Mouse (Mus musculus): ENCODE data around the gene Egfl8. TPM values are rescaled to one million over a fixed set of nuclear protein-coding genes. Genes with fewer than 3 reads are reported as not detected.
A peak's percentile ranks its signal among the peaks of the same experiment; 100 is the strongest.

The Egfl8 gene
- polyA plus RNA-seq, 1 experiment, result 0.51 TPM

GRCm38 (mm10) chr17:34571875-34572274 lies 43.9 kb downstream of the Egfl8 start:
- Histone ChIP-seq H3K4me1 (ENCODE audit: control insufficient read depth, insufficient read depth, low read length) (no peaks in the 10 kb centered on the region), H3K4me3 (ENCODE audit: insufficient read depth, low read length) (no peak overlapping the region), H3K27ac (ENCODE audit: insufficient read depth, low read length) (no peak overlapping the region)
- TF ChIP-seq POLR2A (IDR thresholded peaks at IDR 0.05; ENCODE audit: low read depth, low read length) (no peak), CTCF (IDR thresholded peaks at IDR 0.05; ENCODE audit: borderline replicate concordance, insufficient read depth, low read length) (0 out of 2 replicates have a peak, but pooled peaks have one; percentile 8)

DNA sequence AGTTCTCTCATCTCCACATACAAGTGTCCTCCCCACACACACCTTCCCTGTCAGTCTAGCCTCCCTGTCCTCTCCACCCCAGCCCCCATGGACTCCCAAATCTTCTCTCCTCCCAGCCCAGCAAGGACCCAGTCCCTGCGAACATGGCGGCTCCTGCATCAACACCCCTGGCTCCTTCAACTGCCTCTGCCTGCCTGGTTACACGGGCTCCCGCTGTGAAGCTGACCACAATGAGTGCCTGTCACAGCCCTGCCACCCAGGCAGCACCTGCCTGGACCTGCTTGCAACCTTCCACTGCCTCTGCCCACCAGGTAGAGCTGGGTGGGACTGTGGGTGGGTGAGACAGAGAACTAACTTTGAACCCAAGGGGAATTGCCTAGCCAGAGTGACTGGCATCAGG lies 45.9 kb downstream of the Egfl8 start:
- TF ChIP-seq POLR2A (IDR thresholded peaks at IDR 0.05; ENCODE audit: low read depth, low read length) (no peak), CTCF (IDR thresholded peaks at IDR 0.05; ENCODE audit: borderline replicate concordance, insufficient read depth, low read length) (no peak)
- Histone ChIP-seq H3K4me3 (ENCODE audit: insufficient read depth, low read length) (no peak overlapping the region), H3K4me1 (ENCODE audit: control insufficient read depth, insufficient read depth, low read length) (no peaks in the 10 kb centered on the region), H3K27ac (ENCODE audit: insufficient read depth, low read length) (no peak overlapping the region)

DNA sequence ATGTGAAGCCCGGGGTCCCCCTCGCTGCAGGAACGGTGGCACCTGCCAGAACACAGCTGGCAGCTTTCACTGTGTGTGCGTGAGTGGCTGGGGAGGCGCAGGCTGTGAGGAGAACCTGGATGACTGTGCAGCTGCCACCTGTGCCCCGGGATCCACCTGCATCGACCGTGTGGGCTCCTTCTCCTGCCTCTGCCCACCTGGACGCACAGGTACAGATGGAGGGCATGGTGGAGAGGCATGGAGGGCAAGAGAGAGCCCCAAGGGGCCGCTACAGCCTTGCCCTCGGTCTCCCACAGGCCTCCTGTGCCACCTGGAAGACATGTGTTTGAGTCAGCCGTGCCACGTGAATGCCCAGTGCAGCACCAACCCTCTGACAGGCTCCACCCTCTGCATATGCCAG lies 47.4 kb downstream of the Egfl8 start:
- TF ChIP-seq POLR2A (IDR thresholded peaks at IDR 0.05; ENCODE audit: low read depth, low read length) (no peak), CTCF (IDR thresholded peaks at IDR 0.05; ENCODE audit: borderline replicate concordance, insufficient read depth, low read length) (no peak)
- Histone ChIP-seq H3K4me3 (ENCODE audit: insufficient read depth, low read length) (no peak overlapping the region), H3K27ac (ENCODE audit: insufficient read depth, low read length) (no peak overlapping the region), H3K4me1 (ENCODE audit: control insufficient read depth, insufficient read depth, low read length) (peaks cover 4% of the 10 kb centered on the region; the same call in 1 of the 2 replicates)

- H3K4me1 ChIP-seq (ENCODE audit: control insufficient read depth, insufficient read depth, low read length), result peaks cover 4% of the 10 kb centered on the region; the same call in 1 of the 2 replicates
- TF ChIP-seq CTCF (IDR thresholded peaks at IDR 0.05; ENCODE audit: borderline replicate concordance, insufficient read depth, low read length), result no peak
- TF ChIP-seq POLR2A (IDR thresholded peaks at IDR 0.05; ENCODE audit: low read depth, low read length), result no peak
- no peak overlapping the region for H3K4me3 ChIP-seq (ENCODE audit: insufficient read depth, low read length)
- no peak overlapping the region for H3K27ac ChIP-seq (ENCODE audit: insufficient read depth, low read length)
Measured at GRCm38 (mm10) chr17:34567311-34567710, 48.5 kb downstream of the Egfl8 start.

- no peak for TF ChIP-seq POLR2A (IDR thresholded peaks at IDR 0.05; ENCODE audit: low read depth, low read length)
- TF ChIP-seq CTCF (IDR thresholded peaks at IDR 0.05; ENCODE audit: borderline replicate concordance, insufficient read depth, low read length), result no peak
- Histone ChIP-seq H3K4me1 (ENCODE audit: control insufficient read depth, insufficient read depth, low read length) (peaks cover 4% of the 10 kb centered on the region; the same call in 1 of the 2 replicates), H3K27ac (ENCODE audit: insufficient read depth, low read length) (no peak overlapping the region), H3K4me3 (ENCODE audit: insufficient read depth, low read length) (no peak overlapping the region)
Measured at GRCm38 (mm10) chr17:34564796-34565195, 51.0 kb downstream of the Egfl8 start.

- Histone ChIP-seq H3K27ac (ENCODE audit: insufficient read depth, low read length) (no peak within 1 kb of the TSS), H3K4me3 (ENCODE audit: insufficient read depth, low read length) (no peak within 1 kb of the TSS), H3K4me1 (ENCODE audit: control insufficient read depth, insufficient read depth, low read length) (peaks cover 4% of the 10 kb centered on the region; the same call in 1 of the 2 replicates)
- TF ChIP-seq CTCF (IDR thresholded peaks at IDR 0.05; ENCODE audit: borderline replicate concordance, insufficient read depth, low read length) (no peak), POLR2A (IDR thresholded peaks at IDR 0.05; ENCODE audit: low read depth, low read length) (no peak)
Measured at GRCm38 (mm10) chr17:34564003-34564421, 51.8 kb downstream of the Egfl8 start, which contains the start of gene Notch4. Notch4 (plus strand) TSS chr17:34564268.

DNA sequence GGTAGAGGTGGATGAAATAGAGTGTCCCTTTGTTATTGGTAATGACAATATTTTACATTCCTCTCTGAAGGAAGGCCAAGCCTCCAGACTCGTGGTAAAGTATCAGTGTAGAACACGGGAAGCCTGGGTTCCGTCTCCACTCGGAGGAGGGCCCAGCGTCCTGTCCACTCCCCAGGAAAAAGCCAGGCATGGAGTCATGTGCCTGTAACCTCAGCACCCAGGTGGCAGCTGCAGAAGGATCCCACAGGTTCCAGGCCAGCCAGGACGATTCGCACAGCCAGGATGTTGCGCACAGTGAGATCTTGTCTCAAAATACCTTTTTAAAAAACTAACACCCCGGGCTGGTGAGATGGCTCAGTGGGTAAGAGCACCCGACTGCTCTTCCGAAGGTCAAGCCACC lies 52.4 kb downstream of the Egfl8 start:
- no peak overlapping the region for H3K27ac ChIP-seq (ENCODE audit: insufficient read depth, low read length)
- no peak overlapping the region for H3K4me3 ChIP-seq (ENCODE audit: insufficient read depth, low read length)
- TF ChIP-seq POLR2A (IDR thresholded peaks at IDR 0.05; ENCODE audit: low read depth, low read length) (no peak), CTCF (IDR thresholded peaks at IDR 0.05; ENCODE audit: borderline replicate concordance, insufficient read depth, low read length) (no peak)
- H3K4me1 ChIP-seq (ENCODE audit: control insufficient read depth, insufficient read depth, low read length), result peaks cover 4% of the 10 kb centered on the region; the same call in 1 of the 2 replicates

Other genes with a start within 250 kb of the Egfl8 start
- gene Btnl1, start 238.8 kb downstream of the Egfl8 start, polyA plus RNA-seq (2011; ENCODE audit: insufficient read length, low read depth, missing spikeins), result not detected in 2 replicates
- not detected in 2 replicates for gene BC051142, start 217.2 kb downstream of the Egfl8 start, polyA plus RNA-seq (2011; ENCODE audit: insufficient read length, low read depth, missing spikeins)
- gene Btnl4, start 138.7 kb downstream of the Egfl8 start, polyA plus RNA-seq (2011; ENCODE audit: insufficient read length, low read depth, missing spikeins), result not detected in 2 replicates
- gene Btnl6, start 98.6 kb downstream of the Egfl8 start, polyA plus RNA-seq (2011; ENCODE audit: insufficient read length, low read depth, missing spikeins), result not detected in 2 replicates
- gene Notch4, start 51.7 kb downstream of the Egfl8 start, polyA plus RNA-seq (2011; ENCODE audit: insufficient read length, low read depth, missing spikeins), result 0.28 and 0.56 TPM in 2 replicates
- gene Gpsm3, start 26.2 kb downstream of the Egfl8 start, polyA plus RNA-seq (2011; ENCODE audit: insufficient read length, low read depth, missing spikeins), result 0.99 and 1.0 TPM in 2 replicates
- gene Pbx2, start 24.7 kb downstream of the Egfl8 start, polyA plus RNA-seq (2011; ENCODE audit: insufficient read length, low read depth, missing spikeins), result 38.2 and 43.9 TPM in 2 replicates
- 0.70 and 0.83 TPM in 2 replicates for gene Ager, start 18.1 kb downstream of the Egfl8 start, polyA plus RNA-seq (2011; ENCODE audit: insufficient read length, low read depth, missing spikeins)
- 34.1 and 41.0 TPM in 2 replicates for gene Rnf5, start 12.3 kb downstream of the Egfl8 start, polyA plus RNA-seq (2011; ENCODE audit: insufficient read length, low read depth, missing spikeins)
- gene Agpat1, start 11.7 kb downstream of the Egfl8 start, polyA plus RNA-seq (2011; ENCODE audit: insufficient read length, low read depth, missing spikeins), result 97.5 and 109 TPM in 2 replicates
- 28.2 and 32.3 TPM in 2 replicates for gene Ppt2, start 12.5 kb upstream of the Egfl8 start, polyA plus RNA-seq (2011; ENCODE audit: insufficient read length, low read depth, missing spikeins)
- 0.53 TPM in 1 of 2 replicates, not detected in the other for gene Prrt1, start 13.6 kb upstream of the Egfl8 start, polyA plus RNA-seq (2011; ENCODE audit: insufficient read length, low read depth, missing spikeins)
- gene Fkbpl, start 28.8 kb upstream of the Egfl8 start, polyA plus RNA-seq (2011; ENCODE audit: insufficient read length, low read depth, missing spikeins), result 17.9 and 20.2 TPM in 2 replicates
- 65.2 and 83.8 TPM in 2 replicates for gene Atf6b, start 31.2 kb upstream of the Egfl8 start, polyA plus RNA-seq (2011; ENCODE audit: insufficient read length, low read depth, missing spikeins)
- gene Tnxb, start 54.6 kb upstream of the Egfl8 start, polyA plus RNA-seq (2011; ENCODE audit: insufficient read length, low read depth, missing spikeins), result 0.19 and 0.20 TPM in 2 replicates
- 0.58 and 2.1 TPM in 2 replicates for gene C4b, start 127.9 kb upstream of the Egfl8 start, polyA plus RNA-seq (2011; ENCODE audit: insufficient read length, low read depth, missing spikeins)
- not detected in 2 replicates for gene Cyp21a1, start 188.6 kb upstream of the Egfl8 start, polyA plus RNA-seq (2011; ENCODE audit: insufficient read length, low read depth, missing spikeins)
- gene Stk19, start 221.0 kb upstream of the Egfl8 start, polyA plus RNA-seq (2011; ENCODE audit: insufficient read length, low read depth, missing spikeins), result 17.9 and 19.2 TPM in 2 replicates
- gene Dxo, start 221.0 kb upstream of the Egfl8 start, polyA plus RNA-seq (2011; ENCODE audit: insufficient read length, low read depth, missing spikeins), result 21.9 and 25.0 TPM in 2 replicates
- 25.6 and 27.7 TPM in 2 replicates for gene Skiv2l, start 234.2 kb upstream of the Egfl8 start, polyA plus RNA-seq (2011; ENCODE audit: insufficient read length, low read depth, missing spikeins)
- gene Nelfe, start 234.4 kb upstream of the Egfl8 start, polyA plus RNA-seq (2011; ENCODE audit: insufficient read length, low read depth, missing spikeins), result 31.5 and 34.7 TPM in 2 replicates
- gene Cfb, start 246.5 kb upstream of the Egfl8 start, polyA plus RNA-seq (2011; ENCODE audit: insufficient read length, low read depth, missing spikeins), result 0.26 TPM in 1 of 2 replicates, not detected in the other

Measured in embryonic fibroblast, embryonic 13.5 days (primary cell).